Mouse (Mus musculus): Measurements from ENCODE around the gene Lce1e. TPM values are rescaled to one million over a fixed set of nuclear protein-coding genes. Genes with fewer than 3 reads are reported as not detected.

Gene Lce1e
- not detected in 2 replicates for total RNA-seq (2023)

GRCm38 (mm10) chr3:92708974-92709373 is at the start of gene Lce1e:
Gene Lce1e, minus strand, starts transcription at chr3:92709074.

GRCm38 (mm10) chr3:92752238-92752637 is 43.4 kb upstream of the Lce1e start, which contains the start of gene Lce1g:
Gene Lce1g, minus strand, starts transcription at chr3:92752338.

GRCm38 (mm10) chr3:92738996-92739395 is 30.1 kb upstream of the Lce1e start, which contains the start of gene Gm38119:
Gene Gm38119, minus strand, starts transcription at chr3:92739096.

DNA sequence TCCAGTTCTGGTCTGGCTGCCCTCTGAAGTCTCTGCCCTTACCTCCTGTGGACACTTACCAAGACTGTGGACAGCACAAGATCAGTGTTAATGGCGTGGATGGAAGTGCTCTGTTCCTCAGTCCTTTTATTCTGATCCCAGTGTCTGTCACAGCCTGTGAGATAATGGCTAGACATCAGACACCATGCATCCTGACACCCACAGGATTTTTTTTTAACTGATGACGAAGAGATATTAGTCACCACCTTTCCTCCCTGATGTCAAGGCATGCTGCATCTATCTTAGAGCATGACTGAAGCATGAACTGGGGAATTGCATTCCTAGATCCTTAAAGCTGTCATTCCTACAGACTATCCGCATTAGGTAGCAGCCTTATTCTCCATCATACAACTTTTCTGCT is 11.4 kb upstream of the Lce1e start, which contains the start of gene Lce1f:
Gene Lce1f, minus strand, starts transcription at position 101 of the 400 bp plus-strand sequence.

DNA sequence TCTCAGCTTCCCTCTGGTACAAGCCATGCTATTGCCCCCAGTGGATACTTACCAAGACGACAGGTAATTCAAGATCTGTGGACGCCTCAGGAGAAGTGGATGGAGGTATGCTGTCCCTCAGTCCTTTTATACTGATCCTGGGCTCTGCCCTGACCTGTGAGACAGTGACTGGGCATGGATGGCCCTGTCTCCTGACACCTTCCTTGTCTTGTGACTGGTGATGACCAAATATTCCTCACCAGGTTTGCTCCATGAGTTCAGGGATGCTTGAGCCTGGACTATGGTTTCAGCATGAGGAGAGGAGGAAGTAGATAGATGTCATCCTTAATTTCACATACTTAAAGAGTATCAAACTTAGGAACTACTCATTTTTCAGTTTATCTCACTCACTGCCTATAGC is 21.8 kb downstream of the Lce1e start, which contains the start of gene Lce1d:
Gene Lce1d, minus strand, starts transcription at position 101 of the 400 bp plus-strand sequence.

DNA sequence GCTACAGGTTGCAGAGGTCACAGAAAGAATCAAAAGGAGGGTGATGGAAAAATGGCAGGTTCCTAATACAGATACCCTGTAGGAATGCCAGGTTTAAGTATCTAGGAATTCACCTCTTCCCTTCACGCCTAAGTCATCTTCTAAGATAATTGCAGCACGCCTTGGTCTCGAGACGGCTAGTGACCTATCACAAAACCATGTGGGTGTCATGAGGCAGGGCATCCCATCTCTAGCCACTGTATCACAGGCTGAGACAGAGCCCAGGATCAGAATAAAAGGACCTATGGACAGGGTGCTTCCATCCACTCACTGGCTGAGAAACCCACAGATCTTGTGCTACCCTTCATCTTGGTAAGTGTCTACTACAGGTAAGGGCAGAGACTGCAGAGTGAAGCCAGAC is 29.9 kb downstream of the Lce1e start, which contains the start of gene Lce1c:
Gene Lce1c, plus strand, starts transcription at position 301 of the 400 bp plus-strand sequence.

DNA sequence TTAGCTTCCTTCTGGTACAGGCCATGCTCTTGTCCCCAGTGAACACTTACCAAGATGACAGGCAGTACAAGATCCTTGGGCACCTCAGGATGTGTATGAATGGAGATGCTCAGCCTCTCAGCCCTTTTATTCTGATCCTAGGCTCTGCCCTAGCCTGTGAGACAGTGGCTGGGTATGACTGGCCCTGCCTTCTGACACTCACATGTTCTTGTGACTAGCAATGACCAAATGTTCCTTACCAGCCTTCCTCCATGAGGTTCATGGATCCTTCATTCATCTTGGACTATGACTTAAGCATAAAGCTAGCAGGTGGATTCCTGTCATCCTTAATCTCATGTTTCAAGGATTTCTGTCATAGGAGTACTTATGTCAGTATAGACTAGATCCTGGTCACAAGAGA is 38.7 kb downstream of the Lce1e start, which contains the start of gene Lce1a2:
Gene Lce1a2, minus strand, starts transcription at position 101 of the 400 bp plus-strand sequence.

Other genes with a start within 250 kb of the Lce1e start
- not detected in 2 replicates for gene Sprr1a, start 223.2 kb downstream of the Lce1e start, total RNA-seq (2023)
- not detected in 2 replicates for gene Sprr4, start 208.6 kb downstream of the Lce1e start, total RNA-seq (2023)
- gene 2310046K23Rik, start 174.6 kb downstream of the Lce1e start, total RNA-seq (2023), result not detected in 2 replicates
- not detected in 2 replicates for gene Ivl, start 135.3 kb downstream of the Lce1e start, total RNA-seq (2023)
- gene Smcp, start 120.1 kb downstream of the Lce1e start, total RNA-seq (2023), result not detected in 2 replicates
- gene 2210017I01Rik, start 101.6 kb downstream of the Lce1e start, total RNA-seq (2023), result not detected in 2 replicates
- not detected in 2 replicates for gene Lce6a, start 87.4 kb downstream of the Lce1e start, total RNA-seq (2023)
- not detected in 2 replicates for gene Lce1a1, start 60.8 kb downstream of the Lce1e start, total RNA-seq (2023)
- gene Lce1b, start 52.1 kb downstream of the Lce1e start, total RNA-seq (2023), result not detected in 2 replicates
- not detected in 2 replicates for gene Lce1a2, start 38.8 kb downstream of the Lce1e start, total RNA-seq (2023)
- not detected in 2 replicates for gene Lce1c, start 29.8 kb downstream of the Lce1e start, total RNA-seq (2023)
- gene Lce1d, start 21.9 kb downstream of the Lce1e start, total RNA-seq (2023), result not detected in 2 replicates
- gene Lce1f, start 11.3 kb upstream of the Lce1e start, total RNA-seq (2023), result not detected in 2 replicates
- gene Gm38119, start 30.0 kb upstream of the Lce1e start, total RNA-seq (2023), result not detected in 2 replicates
- gene Lce1g, start 43.3 kb upstream of the Lce1e start, total RNA-seq (2023), result not detected in 2 replicates
- gene Lce1h, start 56.0 kb upstream of the Lce1e start, total RNA-seq (2023), result not detected in 2 replicates
- gene Lce1i, start 69.8 kb upstream of the Lce1e start, total RNA-seq (2023), result not detected in 2 replicates
- not detected in 2 replicates for gene Lce1j, start 81.4 kb upstream of the Lce1e start, total RNA-seq (2023)
- not detected in 2 replicates for gene Lce1k, start 98.8 kb upstream of the Lce1e start, total RNA-seq (2023)
- not detected in 2 replicates for gene Kprp, start 118.2 kb upstream of the Lce1e start, total RNA-seq (2023)
- gene Lce1l, start 142.2 kb upstream of the Lce1e start, total RNA-seq (2023), result not detected in 2 replicates
- gene 2310050C09Rik, start 161.1 kb upstream of the Lce1e start, total RNA-seq (2023), result not detected in 2 replicates
- gene Lce3a, start 217.2 kb upstream of the Lce1e start, total RNA-seq (2023), result not detected in 2 replicates
- gene Lce3b, start 223.9 kb upstream of the Lce1e start, total RNA-seq (2023), result not detected in 2 replicates
- gene Lce3c, start 235.4 kb upstream of the Lce1e start, total RNA-seq (2023), result not detected in 2 replicates
- gene Lce3d, start 248.3 kb upstream of the Lce1e start, total RNA-seq (2023), result not detected in 2 replicates